Mouse (Mus musculus) kidney, adult 2 months (tissue): ENCODE measurements around the gene Chst11.

Experiments used
- CTCF ChIP-seq: fragments of 200-500 bp; conservative IDR thresholded peaks from 2 replicates; pipeline ENCODE4 v1.5.1; 2011; ENCODE audit warnings: low read depth, mild to moderate bottlenecking, control low read depth, low read length, moderate library complexity, mixed read lengths; ENCODE audit not compliant: insufficient read depth, insufficient read length
- POLR2A ChIP-seq: fragments of 200-500 bp; IDR thresholded peaks from one replicate; pipeline ENCODE4 v1.6.1; 2011; ENCODE audit warnings: low read depth, low read length, control low read depth

DNA sequence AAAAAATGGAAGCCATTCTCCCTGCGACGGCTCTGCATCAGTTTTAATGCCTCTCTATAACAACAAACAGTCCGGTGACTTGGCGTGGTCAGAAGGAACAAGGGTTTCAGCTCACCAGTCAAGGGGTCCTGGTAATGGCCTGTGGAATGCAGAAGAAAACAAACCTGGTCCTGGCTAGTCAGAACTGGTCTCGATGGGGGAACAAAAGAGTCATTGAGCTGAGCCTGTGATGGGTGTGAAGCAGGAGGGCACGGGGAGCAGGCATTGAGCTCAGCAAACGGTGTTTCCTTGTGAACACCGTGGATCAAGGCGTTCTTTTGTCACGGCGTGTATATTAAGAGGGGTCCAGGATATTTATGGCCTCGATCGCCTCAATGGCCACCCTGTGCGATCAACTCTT lies 160.5 kb downstream of the Chst11 start:
- TF ChIP-seq CTCF (no peak), POLR2A (no peak)
